Mouse (Mus musculus) cerebellum, postnatal 36 days (tissue): Measurements from ENCODE around the gene Pou5f2.

Experiments used
- DNase-seq, 2 experiments: peaks; one replicate each; pipeline ENCODE4 v3.0.0; 2021 to 2022; ENCODE audit warnings: mixed read lengths in 2 of 2

Gene Pou5f2

DNA sequence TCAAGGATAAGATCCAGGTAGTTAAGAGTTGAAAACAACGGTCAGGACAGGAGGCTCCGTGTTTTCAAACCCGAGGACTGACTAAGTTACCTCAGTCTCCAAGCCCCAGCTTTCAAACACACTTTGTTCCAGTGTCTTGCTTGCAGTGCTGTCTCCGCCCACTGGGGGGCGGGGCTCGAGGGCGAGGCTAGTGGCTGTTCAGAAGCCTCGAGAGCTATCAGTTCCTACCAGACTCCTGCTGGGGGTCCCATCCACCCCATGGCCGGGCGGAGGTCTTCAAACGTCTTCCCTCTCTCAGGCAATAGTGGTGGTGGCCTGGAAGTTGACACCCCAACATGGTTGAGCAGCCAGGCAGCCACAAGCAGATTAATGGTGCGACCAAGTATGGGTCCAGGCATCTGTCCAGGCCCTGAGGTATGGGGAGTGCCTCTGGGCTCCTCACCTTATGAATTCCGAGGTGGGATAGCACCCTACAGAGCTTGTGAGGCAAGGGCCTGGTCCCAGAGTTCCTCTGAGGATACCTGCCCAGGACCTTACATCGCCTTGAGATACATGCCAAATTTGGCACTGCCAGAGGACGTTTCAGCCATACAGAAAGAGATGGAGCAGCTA, at the start of gene Pou5f2:
Pou5f2 (plus strand) TSS at position 220 of the 612 bp plus-strand sequence.
- DNase-seq = peak in 1 of 2 experiments; percentile 20

DNA sequence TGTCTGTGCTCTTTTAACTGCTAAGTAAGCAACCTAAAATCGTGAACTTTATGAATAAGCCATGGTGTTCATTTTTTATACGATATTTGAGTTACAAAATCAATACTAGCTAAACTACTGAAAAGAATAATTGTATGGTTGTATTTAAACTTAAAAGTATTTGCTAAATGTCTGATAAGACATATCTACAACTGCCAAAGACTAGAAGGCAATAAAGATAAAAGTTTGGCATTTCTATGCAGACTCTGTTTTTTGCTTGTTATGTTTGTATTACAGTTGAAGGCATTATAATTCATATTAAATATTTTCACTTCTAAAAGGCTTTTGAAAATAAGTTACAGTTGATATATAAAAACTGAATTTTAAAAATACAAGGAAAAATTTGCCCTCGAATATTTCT, 48.5 kb upstream of the Pou5f2 start:
- no peak for DNase-seq

DNA sequence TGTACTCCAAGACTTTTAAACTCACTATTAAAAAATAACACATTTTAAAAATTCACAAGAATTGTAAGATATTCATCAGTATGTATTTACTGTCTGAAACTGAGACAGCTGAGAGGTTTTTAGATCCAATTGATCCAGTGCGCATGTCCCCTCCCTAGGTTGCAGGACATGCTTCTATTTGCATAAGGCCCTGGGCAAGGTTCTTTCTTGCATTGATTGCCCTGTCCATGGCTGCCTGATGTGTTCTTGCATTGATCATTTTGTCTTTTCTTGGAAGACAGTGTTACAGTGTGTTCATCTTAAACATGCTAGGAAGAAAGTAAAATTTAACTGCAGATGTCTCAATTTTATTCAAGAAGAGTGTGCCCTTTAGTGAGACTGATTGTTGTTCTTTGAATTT, 47.6 kb upstream of the Pou5f2 start:
- no peak for DNase-seq

DNA sequence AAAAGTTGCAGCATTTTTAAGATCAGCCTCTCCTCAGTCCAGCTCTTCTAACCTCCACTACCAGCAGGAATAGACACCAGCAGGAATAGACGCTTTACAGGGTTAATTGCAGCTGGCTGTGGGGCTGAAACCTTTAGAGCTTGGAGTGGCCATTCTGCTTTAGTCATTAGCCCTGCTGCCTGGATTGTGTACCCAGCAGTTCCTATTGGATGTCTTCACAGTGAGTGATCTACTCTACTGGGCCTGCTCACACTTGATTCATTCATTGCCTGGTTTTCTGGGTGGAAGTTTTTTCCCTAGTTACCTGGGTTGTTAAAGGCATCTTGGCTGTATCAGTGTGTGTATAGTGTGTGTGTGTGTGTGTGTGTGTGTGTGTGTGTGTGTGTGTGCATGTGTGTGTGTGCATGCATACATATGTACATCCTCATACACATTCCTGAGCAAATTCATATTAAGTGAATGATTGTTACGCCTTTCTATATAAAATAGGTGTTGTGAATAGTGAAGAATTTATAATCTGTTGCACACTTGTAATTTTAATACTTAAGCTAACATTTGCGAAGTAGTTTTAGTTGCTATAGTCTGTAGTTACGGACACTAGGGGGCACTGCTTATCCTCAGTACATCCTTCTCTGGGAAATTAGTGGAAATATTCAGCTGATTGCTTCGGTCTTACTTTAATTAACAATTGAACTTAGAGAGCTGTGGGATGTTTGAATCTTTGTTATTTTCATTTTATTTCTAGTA, 42.4 kb upstream of the Pou5f2 start:
- peak; percentile 10 to 42 for DNase-seq

DNA sequence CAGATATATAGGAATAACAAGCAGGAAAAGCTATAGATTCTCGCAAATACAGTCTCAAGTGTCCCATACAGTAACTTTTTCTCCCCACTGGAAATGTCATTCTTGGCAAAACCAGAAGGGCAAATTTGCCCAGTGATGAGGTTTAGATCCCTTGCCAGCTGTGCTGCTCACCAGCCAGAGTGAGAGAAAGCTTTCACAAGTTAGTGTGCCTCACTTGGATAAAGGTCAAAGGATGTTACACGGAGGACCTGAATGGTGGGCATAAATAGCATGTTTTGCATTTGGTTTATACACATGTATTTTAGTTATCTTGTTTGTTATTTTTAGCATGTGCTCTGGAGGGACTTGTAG, 41.9 kb upstream of the Pou5f2 start:
- no peak for DNase-seq

DNA sequence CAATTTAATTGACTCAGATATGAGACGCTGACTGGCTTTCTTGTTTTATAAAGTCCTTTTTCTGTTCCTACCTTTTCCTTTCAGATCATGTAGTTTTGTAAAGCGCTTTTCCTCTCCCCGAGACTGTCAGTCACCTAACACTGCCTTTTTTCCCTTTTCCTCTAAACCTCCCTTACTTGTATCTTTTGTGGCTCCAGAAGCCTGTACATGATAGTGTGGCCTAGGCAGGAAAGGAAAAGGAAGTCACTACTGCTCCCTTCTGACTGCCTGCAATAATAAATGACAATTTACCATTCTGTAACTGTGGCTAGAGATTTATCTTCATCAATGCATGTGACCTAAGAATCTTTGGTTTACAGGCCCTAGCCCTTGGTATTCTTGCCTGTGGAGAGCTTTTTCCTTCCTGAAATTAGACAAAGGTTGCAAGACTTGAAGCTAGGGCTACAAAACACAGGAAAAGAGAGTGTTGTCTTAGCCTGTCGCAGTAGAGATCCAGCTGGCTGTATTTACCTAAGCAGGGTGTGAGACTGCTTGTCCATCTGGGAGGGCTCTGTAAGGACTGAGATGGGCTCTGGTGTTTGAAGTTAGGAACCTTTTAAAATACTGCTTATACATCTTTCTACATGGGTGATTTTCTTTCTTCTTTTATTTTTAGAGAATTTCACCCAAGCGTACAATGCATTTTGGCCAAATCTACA, 33.4 kb upstream of the Pou5f2 start:
- DNase-seq = no peak

DNA sequence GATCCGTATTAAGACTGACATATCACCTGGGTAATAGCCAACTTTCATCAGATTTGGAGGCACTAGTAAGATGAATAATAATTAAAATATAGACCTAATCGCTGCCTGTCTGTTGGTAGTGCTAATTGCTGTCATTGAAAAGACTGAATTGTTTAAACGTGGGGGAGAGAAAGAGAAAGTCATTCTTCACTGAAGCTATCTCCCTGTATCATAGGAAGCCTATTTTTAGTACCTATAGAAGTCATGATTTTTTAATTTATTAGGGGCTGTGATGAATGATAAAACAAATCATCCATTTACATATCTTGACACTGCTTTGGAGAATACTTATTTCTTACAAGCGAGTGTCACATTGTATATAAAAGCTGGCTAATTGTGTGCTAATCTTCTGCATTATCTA, 20.1 kb upstream of the Pou5f2 start:
- no peak for DNase-seq

DNA sequence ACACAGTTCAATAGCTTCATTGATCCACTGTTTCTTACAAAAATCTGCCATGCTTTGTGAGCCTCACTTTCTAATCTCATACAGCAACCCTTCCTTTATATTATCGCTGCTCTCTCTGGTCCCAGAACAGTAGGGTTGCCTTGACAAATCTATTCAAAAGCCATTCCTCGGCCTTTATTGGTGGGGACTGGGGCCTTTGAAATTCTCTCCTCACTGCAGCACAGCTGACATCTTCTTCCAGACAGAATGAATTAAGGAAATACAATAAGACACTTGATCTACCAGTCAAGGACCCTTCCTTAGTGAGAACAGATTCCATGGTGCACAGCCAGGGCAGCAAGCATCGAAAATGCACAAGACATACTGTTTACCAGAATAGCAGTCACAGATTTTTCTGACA, 19.4 kb upstream of the Pou5f2 start:
- no peak for DNase-seq

DNA sequence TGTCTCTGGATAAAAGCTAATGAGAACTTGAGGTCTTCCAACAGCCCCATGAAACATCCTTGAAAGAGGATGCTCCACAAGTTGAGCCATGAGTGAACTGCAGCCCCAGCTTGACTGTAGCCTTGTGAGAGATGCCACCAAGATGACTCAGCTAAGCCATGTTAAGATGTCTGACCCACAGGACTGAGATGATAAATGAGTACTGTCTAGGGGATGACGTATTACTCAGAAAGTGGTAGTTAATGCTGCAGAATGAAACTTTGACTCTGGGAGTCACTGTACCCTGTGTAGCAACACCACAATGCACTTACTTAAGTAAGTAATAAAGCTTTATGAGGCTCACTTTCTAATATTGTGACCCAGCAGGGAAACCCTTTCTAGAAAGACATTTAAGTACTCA, 14.5 kb upstream of the Pou5f2 start:
- DNase-seq = no peak

DNA sequence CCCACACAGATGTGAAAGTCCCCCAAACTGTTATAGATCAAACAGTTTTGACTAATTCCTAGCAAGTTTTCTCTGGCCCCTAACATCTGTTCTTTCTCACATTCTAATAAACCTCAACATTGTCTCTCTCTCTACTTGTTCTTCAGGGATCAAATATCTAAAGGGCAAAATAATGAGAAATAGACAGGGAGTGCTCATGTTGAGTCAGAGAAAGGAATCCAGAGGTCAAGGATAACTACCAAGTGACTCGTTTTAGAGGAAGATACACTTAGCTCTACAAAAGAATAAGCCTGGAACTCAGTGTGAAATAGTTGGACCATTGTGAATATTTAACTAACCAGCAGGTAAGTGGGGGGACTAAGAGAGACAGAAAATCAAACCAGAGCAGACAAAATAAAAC, 8.1 kb downstream of the Pou5f2 start:
- no peak for DNase-seq

DNA sequence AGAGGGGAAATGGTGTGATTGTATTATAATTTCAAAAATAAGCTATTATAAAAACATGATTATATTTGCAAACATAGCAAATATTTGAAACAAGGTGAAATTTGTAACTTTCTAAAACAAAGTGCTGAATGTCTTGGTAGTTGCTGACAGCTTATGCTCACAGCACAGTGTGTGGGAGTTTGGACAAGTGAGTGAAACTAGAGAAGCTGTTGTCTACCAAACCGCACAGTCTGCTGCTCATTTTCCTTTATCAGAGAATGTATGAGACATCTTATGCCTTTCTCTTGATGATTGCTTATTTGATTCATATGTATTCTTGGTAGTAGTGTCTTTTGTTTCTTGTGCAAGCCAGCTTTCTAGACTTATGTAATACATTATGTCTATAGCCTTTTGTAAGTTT, 12.5 kb downstream of the Pou5f2 start:
- DNase-seq = no peak

DNA sequence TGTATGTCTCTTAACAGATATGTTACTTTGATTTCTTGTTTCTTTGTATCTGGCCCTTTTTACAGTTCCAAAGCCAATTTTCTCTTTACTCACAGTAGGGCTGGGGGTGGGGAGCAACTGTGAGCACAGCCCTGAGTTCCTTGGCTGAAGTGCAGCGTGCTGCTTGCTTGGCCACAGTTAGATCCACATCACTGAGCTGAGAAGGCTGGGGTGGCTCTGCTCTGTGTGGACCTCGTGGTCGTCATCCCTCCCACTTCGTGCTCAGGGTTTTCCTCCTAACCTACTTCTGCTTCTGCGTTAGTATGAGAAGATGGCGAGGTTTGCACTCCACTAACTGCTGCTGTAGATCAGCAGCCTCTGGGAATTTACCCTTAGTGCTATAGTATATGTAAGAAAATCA, 18.5 kb downstream of the Pou5f2 start:
- no peak for DNase-seq

DNA sequence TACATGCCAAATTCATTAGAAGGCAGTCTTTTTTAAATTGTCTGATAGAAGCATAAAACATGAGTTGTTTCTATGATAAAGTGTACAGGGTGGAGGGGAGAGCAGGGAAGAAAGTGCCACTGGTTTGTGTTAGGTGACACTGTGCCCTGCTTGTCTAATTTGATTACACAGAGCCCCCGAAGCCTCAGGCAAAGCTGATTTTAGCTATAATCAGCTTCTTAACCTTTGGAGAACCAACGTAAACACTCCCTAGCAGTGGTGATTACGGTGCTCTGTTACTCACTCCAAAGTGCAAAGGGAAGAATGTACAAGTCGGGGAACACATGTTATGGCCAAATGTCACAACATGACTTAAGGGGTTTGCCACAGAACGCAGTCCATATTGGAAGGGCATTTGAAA, 20.4 kb downstream of the Pou5f2 start:
- DNase-seq = no peak
